Mouse (Mus musculus): ENCODE data around the gene R3hdm2.

- TF ChIP-seq CTCF (conservative IDR thresholded peaks at IDR 0.05; ENCODE audit: low read length) (no peak), NANOG (IDR thresholded peaks at IDR 0.05; ENCODE audit: borderline replicate concordance, low read length) (no peak)
Observed at GRCm38 (mm10) chr10:127453701-127454100, 73.6 kb downstream of the R3hdm2 start.
